Mouse (Mus musculus) CD4-positive, CD25-positive, alpha-beta regulatory T cell, adult 4 months (primary cell): Measurements from ENCODE around the gene Fam180a. TPM values are rescaled to one million over a fixed set of nuclear protein-coding genes. Genes with fewer than 3 reads are reported as not detected.
"Not testable (repeated sequence)": the region's sequence is repeated elsewhere in the genome, so short reads cannot be mapped to it uniquely, and the experiment has no call there.

Experiments used
- ATAC-seq: one replicate; pipeline ENCODE4 v1.8.0; 2017
- polyA plus RNA-seq, 2 experiments: library from polyadenylated mRNA; unstranded; fragments of 100-300 nt; shearing (Covaris generic); gene quantifications; one replicate each; pipeline ENCODE4 v1.2.1; 2017

The Fam180a gene
- polyA plus RNA-seq: not detected

DNA sequence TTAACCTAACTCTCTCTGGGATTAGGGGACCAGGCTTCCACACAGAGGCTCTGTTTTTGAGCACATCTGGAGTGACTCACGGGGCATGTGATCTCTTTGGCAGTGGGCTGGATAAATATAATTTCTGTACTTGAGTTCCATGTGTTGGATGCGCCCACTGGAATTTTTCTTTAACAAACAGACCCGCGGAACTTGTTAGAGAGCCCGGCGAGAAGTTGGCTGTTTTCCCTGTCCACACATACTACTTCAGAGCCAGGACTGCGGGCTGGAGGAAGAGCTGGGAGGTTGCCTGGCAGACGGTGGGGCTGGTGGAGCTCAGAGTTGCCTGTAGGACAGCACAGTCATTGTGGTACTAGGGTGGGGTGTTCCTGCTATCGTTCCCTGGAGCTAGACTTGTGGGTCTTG is at the start of gene Fam180a:
Gene Fam180a, minus strand, starts transcription at position 31 of the 405 bp plus-strand sequence.
- ATAC-seq: no peak

GRCm38 (mm10) chr6:35374052-35374451 is 48.1 kb upstream of the Fam180a start:
- no peak for ATAC-seq

- ATAC-seq: no peak
Measured at GRCm38 (mm10) chr6:35370356-35370755, 44.4 kb upstream of the Fam180a start.

GRCm38 (mm10) chr6:35369578-35370282 is 43.8 kb upstream of the Fam180a start:
- ATAC-seq: not testable (repeated sequence)

- ATAC-seq: no peak
Measured at GRCm38 (mm10) chr6:35362596-35362995, 36.7 kb upstream of the Fam180a start.

- no peak for ATAC-seq
Measured at GRCm38 (mm10) chr6:35355320-35355719, 29.4 kb upstream of the Fam180a start.

DNA sequence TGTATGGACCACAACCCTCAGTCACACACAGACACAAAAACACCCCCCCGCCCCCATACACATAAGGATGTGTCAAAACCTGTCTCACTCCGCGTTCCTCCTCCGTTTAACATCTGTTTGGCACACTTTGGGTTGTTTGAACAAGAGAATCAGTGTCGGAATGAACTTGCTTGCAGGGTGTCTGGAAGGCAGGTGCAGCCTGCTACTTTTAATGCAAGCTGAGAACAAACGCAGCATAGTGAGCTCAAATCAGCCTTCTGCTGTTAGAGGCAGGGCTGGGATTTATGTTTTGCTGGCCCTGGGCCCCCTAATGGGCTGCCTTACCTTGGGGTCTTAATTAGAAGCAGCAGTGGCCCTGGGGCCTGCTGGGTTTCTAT is 28.7 kb upstream of the Fam180a start:
- no peak for ATAC-seq

DNA sequence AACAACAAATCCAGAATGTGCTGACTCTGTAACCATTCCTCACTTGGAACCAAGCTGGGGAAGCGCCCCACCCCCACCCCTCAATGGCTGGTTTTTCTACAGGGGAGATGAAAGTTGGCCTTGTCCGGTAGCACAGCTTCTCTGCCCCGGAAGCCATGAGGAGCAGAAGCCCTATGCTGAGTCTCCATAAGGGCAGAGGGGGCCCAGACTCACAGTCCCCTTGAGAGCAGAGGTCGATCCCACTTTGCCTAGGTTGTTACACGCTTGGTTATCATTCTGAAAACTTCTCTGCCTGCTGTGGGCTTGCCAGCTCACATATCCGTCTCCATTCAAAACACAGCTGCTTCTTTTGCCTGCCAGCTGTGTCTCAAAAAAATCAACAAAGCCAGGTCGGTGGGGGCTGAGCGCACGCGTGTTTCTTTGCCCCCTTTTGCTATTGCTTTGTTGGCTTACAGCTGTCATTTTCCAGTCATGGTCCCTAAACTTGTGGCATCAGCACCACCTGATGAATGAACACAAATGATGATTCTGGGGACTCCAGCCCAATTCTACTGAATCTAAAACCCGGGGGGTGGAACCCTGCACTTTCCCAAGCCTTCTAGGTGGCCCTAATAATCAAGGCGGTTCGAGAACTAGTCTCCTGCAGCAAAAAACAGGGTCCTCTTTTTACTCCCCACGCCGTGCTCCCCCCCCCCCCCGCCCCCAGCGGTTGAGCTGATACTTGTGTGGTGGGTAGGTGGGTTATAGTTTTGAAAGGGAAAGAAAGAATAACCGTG is 28.1 kb upstream of the Fam180a start:
- ATAC-seq: no peak

GRCm38 (mm10) chr6:35353416-35353815 is 27.5 kb upstream of the Fam180a start:
- ATAC-seq: no peak

- ATAC-seq: no peak
Measured at GRCm38 (mm10) chr6:35352867-35353266, 26.9 kb upstream of the Fam180a start.

DNA sequence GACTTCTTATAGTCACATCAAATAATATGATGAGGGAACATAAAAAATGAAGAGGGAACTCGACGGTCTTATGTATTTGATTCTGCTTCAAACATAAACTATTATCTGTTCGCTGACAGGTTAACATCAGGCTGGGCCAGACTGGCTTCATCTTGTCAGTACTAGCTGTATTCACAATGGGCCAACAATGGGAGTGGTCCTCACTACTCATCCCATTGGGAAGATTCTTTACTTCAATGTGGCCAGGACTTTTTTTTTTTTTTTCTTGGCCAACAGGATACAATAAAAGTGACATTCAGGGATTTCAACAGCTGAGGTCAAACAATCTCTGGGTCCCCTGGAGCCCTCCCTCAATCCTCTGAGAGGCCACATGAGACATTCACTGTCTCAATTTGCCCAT is 25.9 kb upstream of the Fam180a start:
- no peak for ATAC-seq

DNA sequence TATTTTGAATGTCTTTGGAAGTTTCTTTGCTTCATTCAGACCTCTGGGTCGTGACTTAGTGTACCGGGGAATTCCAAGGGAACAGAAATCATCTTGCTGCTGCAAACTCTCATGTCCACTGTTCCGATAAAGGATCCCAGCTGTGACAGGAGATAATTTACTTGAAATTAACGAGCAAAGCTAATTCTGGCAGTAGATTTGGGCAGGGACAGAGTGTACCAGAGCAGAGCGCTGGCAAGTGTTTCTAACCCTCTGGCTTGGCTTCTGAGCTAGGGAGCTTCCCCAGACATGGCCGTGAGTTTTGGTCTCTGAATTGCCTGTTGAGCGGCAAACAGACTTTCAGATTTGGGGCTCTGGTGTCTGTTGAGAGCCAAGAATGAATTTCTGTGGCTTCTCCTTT is 23.8 kb upstream of the Fam180a start:
- ATAC-seq: no peak

GRCm38 (mm10) chr6:35338640-35339039 is 12.7 kb upstream of the Fam180a start:
- ATAC-seq: no peak

- no peak for ATAC-seq
Measured at GRCm38 (mm10) chr6:35337836-35338235, 11.9 kb upstream of the Fam180a start.

DNA sequence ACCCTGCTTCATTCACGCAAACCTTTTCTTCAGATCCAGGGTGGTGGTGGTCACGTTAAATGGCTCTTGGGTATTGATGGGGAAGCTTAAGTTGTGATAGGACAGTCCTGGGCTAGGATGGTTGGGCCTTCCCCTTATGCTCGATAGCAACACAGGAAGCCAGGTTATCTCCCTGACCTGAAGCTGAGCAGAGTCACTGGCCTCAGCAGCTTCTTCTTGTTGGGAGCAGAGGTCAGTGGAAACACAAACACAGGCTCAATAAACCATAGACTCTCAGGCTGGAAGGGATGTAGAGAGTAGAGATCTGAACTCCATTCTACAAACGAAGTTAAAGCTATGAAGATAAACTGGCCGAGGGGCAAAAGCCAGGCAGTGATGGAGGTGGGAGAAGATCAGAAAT is 9.5 kb upstream of the Fam180a start:
- no peak for ATAC-seq

DNA sequence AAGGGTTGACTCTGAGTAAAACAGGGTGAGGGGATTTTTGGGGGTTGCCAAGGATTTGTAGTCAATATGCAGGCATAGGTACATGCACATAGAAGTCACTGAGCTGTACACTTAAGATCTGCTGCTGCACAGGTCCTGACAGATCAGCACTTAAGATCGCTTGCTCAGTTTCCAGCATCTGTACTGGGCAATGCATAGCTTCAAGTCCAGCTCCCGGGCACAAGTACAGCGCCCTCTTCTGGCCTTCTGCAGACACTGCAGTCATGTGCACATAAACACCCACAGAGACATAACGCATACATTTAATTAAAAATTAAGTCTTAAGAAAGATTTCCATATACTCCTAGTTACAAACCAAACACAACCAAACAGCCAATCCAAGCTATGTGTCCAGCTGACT is 8.3 kb upstream of the Fam180a start:
- ATAC-seq: no peak

- no peak for ATAC-seq
Measured at GRCm38 (mm10) chr6:35333632-35334031, 7.7 kb upstream of the Fam180a start.

GRCm38 (mm10) chr6:35330834-35331233 is 4.9 kb upstream of the Fam180a start:
- ATAC-seq: no peak

DNA sequence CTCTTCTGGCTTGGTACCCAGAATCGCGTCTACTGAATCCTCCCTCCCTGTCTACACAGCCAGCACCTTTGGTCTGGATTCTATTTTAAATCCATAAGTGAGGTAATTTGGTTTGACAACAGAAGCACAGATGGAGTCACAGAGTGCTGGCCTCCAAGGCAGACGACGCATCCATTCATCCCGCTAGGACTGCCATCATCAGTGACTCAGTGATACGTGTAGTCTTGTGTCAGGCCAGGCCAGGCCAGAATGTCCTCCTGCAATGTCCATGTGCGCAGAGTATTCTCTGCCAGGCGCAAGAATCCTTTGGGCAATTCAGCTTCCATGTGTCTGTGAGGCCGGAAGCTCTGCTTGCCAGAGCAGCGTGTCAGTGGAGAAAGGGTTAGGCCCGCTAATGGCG is 4.0 kb upstream of the Fam180a start:
- no peak for ATAC-seq

GRCm38 (mm10) chr6:35324306-35324705 is 1.6 kb downstream of the Fam180a start:
- no peak for ATAC-seq

GRCm38 (mm10) chr6:35323046-35323445 is 2.9 kb downstream of the Fam180a start:
- ATAC-seq: no peak

DNA sequence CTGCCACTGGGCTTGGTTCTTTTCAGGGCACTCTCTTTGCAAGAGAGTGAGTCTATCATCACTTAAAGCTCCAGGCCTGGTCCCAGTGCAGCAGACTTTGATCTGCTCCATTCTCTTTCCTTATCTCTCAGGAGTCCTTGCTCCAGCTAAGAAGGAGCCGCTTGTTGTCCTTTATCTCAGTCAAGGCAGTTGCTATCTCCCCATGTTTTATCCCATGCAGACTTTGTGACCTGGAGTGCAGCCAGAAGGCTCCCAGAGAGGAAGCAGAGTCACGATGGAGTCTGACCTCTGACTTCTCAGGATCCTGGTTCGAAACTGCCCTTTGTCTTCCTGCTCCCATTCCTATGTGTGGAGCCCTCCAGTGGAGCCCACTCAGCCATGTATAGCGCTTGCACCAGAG is 4.8 kb downstream of the Fam180a start:
- no peak for ATAC-seq

GRCm38 (mm10) chr6:35319850-35320249 is 6.1 kb downstream of the Fam180a start:
- ATAC-seq: no peak

DNA sequence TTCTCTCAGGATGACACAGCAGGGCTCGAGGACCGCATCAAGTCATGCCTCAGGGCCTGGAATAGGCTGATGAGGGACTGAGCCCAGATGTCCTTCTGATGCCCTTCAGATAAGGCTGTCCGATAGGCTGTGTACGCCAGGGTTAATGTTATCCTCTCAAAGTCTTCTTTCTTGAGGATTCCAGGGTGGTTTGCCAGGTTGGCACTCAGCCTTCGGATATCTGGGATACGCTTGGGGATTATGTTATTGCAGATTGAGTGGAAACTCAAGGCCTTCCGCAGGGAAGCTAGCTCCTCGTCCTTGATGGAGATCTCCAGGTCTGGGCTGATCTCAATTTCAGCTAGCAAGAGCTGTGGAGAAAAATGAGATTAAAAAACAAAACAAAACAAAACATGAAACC is 12.4 kb downstream of the Fam180a start:
- no peak for ATAC-seq
